Mouse (Mus musculus) neural tube, embryonic 14.5 days (tissue): ENCODE measurements at regions not wholly inside any gene's neighbourhood (a gene's known extent, or its start where the extent isn't known, plus 50 kb on each side); places are given as distances from the start of the nearest gene placed in this dataset.

Experiments used
- ATAC-seq: fragments of 200-750 bp; cut with Nextera tagmentation; 2 replicates; pipeline ENCODE4 v1.8.0; 2017; ENCODE audit warnings: low read depth, mild to moderate bottlenecking, moderate TSS enrichment, moderate library complexity
- H3K27ac ChIP-seq: fragments of 300-500 bp; sonication (generic); 2 replicates; pipeline ENCODE4 v1.5.1; 2014; ENCODE audit warnings: low read depth, mild to moderate bottlenecking, control low read depth, low read length, moderate library complexity, mixed read lengths
- H3K27me3 ChIP-seq: fragments of 300-500 bp; sonication (generic); 2 replicates; pipeline ENCODE4 v1.6.1; 2014; ENCODE audit warnings: low read length; ENCODE audit not compliant: control insufficient read depth, insufficient read depth
- H3K36me3 ChIP-seq: fragments of 300-500 bp; sonication (generic); 2 replicates; pipeline ENCODE4 v1.6.1; 2014; ENCODE audit warnings: low read length, mixed read lengths; ENCODE audit not compliant: control insufficient read depth, insufficient read depth
- H3K4me1 ChIP-seq: fragments of 300-500 bp; sonication (generic); 2 replicates; pipeline ENCODE4 v1.6.1; 2014; ENCODE audit warnings: low read length; ENCODE audit not compliant: control insufficient read depth, insufficient read depth
- H3K4me2 ChIP-seq: fragments of 300-500 bp; sonication (generic); 2 replicates; pipeline ENCODE4 v1.6.1; 2014; ENCODE audit warnings: mild to moderate bottlenecking, low read depth, low read length, control low read depth
- H3K4me3 ChIP-seq: fragments of 300-500 bp; sonication (generic); 2 replicates; pipeline ENCODE4 v1.5.1; 2014; ENCODE audit warnings: low read depth, low read length, control low read depth, mixed read lengths
- H3K9ac ChIP-seq: fragments of 300-500 bp; sonication (generic); replicated peaks from 2 replicates; pipeline ENCODE4 v1.6.1; 2014; ENCODE audit warnings: low read depth, mild to moderate bottlenecking, control low read depth, low read length, mixed read lengths
- H3K9me3 ChIP-seq: fragments of 300-500 bp; sonication (generic); 2 replicates; pipeline ENCODE4 v1.6.1; 2016; ENCODE audit warnings: low read length; ENCODE audit not compliant: control insufficient read depth
- WGBS: fragments of 180-500 bp; shearing (Covaris S2); extraction: QIAGEN DNeasy Blood & Tissue Kit; methylation state at CpG from one replicate; pipeline ENCODE4 v1.1.7; 2014; 5-methylcytosine and 5-hydroxymethylcytosine counted together

GRCm38 (mm10) chr8:12103296-12103695 is 175.3 kb upstream of the A230072I06Rik start:
- Histone ChIP-seq H3K9me3 (no peaks in the 10 kb centered on the region), H3K27ac (no peak overlapping the region), H3K27me3 (no peaks in the 10 kb centered on the region), H3K9ac (no peak overlapping the region), H3K4me2 (no peak overlapping the region), H3K4me3 (no peak overlapping the region), H3K4me1 (peaks cover 5% of the 10 kb centered on the region; the same call in 1 of the 2 replicates), H3K36me3 (no peaks in the 10 kb centered on the region)
- WGBS: 62% methylated on average over 4 of the region's 4 CpGs
- ATAC-seq: no peak

- Histone ChIP-seq H3K4me3 (no peak overlapping the region), H3K36me3 (no peaks in the 10 kb centered on the region), H3K9ac (no peak overlapping the region), H3K4me1 (peaks cover 5% of the 10 kb centered on the region; the same call in 1 of the 2 replicates), H3K27me3 (no peaks in the 10 kb centered on the region), H3K9me3 (no peaks in the 10 kb centered on the region), H3K4me2 (no peak overlapping the region), H3K27ac (no peak overlapping the region)
- WGBS: 25% methylated on average over 15 of the region's 15 CpGs
- peak; percentile 21; the same call in 1 of the 2 replicates for ATAC-seq
Measured at GRCm38 (mm10) chr8:12105106-12105901, 173.3 kb upstream of the A230072I06Rik start.

DNA sequence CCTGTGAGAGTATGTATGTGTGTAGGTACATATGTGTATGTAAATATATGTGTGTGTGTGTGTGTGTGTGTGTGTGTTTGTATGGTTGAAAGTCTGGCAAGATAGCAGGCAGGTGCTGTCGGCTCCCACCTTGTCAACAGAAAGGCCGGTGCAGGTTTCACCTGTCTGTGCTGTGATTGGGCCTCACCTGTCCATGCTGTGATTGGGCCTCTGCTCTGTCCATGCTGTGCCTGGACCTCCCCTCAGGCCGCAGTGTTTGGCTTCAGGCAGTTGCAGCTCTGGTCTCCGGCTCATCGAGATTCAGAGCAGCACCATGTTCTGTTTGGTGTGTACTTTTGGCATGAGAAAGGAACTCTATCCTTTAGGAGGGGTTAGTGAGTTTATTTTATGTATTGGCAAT is 170.0 kb upstream of the A230072I06Rik start:
- H3K27ac ChIP-seq: no peak overlapping the region
- H3K9me3 ChIP-seq: no peaks in the 10 kb centered on the region
- H3K36me3 ChIP-seq: no peaks in the 10 kb centered on the region
- H3K9ac ChIP-seq: no peak overlapping the region
- no peak overlapping the region for H3K4me3 ChIP-seq
- no peak overlapping the region for H3K4me2 ChIP-seq
- H3K4me1 ChIP-seq: peaks cover 5% of the 10 kb centered on the region; the same call in 1 of the 2 replicates
- peaks cover 2% of the 10 kb centered on the region; the same call in 1 of the 2 replicates for H3K27me3 ChIP-seq
- no peak for ATAC-seq
- 75% methylated on average over 5 of the region's 5 CpGs for WGBS

GRCm38 (mm10) chr8:12111626-12112025 is 167.0 kb upstream of the A230072I06Rik start:
- Histone ChIP-seq H3K27me3 (peaks cover 2% of the 10 kb centered on the region; the same call in 1 of the 2 replicates), H3K4me3 (no peak overlapping the region)

DNA sequence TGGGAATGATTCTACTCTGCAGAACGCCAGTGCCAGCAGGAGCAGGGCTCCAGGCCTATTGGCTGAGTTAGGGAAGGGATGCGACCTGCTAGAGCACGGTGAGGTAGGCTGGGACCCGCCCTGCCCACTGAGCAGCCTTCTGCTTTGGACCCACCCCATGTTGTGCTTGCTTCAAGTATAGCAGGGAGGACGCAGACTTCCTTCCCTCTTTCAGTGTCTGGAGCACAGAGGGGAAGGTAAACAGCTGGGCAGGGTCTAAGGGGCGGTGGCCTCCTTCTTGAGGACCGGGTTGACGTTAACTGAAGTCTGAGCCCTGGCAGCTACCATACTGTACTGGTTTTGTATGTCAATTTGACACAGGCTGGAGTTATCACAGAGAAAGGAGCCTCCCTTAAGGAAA is 165.6 kb upstream of the A230072I06Rik start:
- H3K27me3 ChIP-seq: peaks cover 2% of the 10 kb centered on the region; the same call in 1 of the 2 replicates
- ATAC-seq: no peak
- 43% methylated on average over 8 of the region's 8 CpGs for WGBS

More at GRCm38 (mm10) chr8:12111626-12112025, 167.0 kb upstream of the A230072I06Rik start:
- no peaks in the 10 kb centered on the region for H3K4me1 ChIP-seq
- no peak overlapping the region for H3K9ac ChIP-seq
- no peak for ATAC-seq
- H3K27ac ChIP-seq: no peak overlapping the region
- no peak overlapping the region for H3K4me2 ChIP-seq
- WGBS: 87% methylated on average over 10 of the region's 10 CpGs
- H3K9me3 ChIP-seq: no peaks in the 10 kb centered on the region
- no peaks in the 10 kb centered on the region for H3K36me3 ChIP-seq

DNA sequence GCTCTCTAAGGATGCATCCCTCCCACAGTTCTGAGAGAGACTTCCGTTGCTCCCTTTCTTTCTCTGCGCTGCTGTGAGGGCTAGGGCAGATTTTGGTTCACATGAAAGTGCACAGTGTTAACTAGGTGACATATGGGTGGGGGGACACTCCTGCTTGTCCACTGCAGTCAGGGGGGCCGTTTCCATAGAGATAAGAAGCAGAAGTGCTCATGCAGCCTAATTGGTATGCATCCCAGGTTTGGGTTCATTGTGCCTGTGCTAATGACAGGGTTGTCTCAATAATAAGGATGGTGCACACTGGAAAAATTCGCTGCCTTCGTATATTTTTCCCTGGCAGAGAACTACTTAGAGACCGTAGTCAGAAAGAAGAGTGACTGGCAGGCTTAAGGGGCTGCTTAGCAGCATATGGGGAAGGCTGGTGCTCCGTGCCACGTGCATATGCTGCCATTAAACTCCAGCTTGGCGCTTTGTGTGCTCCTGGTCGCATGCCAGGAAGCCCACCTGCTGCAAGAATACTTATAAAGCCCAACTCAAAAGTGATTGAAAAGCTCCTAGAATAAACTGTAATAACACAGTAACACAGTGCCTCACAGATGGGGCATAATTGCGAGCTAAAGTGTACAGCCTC is 152.1 kb upstream of the A230072I06Rik start:
- peaks cover 9% of the 10 kb centered on the region; the same call in 1 of the 2 replicates for H3K27me3 ChIP-seq
- no peak overlapping the region; the same call in 1 of the 2 replicates for H3K9ac ChIP-seq
- no peak overlapping the region for H3K4me3 ChIP-seq
- peak overlapping the region; percentile 17; the same call in 1 of the 2 replicates for H3K4me2 ChIP-seq
- no peaks in the 10 kb centered on the region for H3K9me3 ChIP-seq
- H3K36me3 ChIP-seq: no peaks in the 10 kb centered on the region
- H3K27ac ChIP-seq: peak overlapping the region; percentile 17
- WGBS: 18% methylated on average over 11 of the region's 11 CpGs
- peaks cover 24% of the 10 kb centered on the region for H3K4me1 ChIP-seq
- ATAC-seq: peak; percentile 90

More for the DNA sequence above, 165.6 kb upstream of the A230072I06Rik start:
- no peaks in the 10 kb centered on the region for H3K4me1 ChIP-seq
- no peak overlapping the region for H3K27ac ChIP-seq
- no peaks in the 10 kb centered on the region for H3K9me3 ChIP-seq
- H3K4me3 ChIP-seq: no peak overlapping the region
- H3K9ac ChIP-seq: no peak overlapping the region
- H3K36me3 ChIP-seq: no peaks in the 10 kb centered on the region
- H3K4me2 ChIP-seq: no peak overlapping the region

DNA sequence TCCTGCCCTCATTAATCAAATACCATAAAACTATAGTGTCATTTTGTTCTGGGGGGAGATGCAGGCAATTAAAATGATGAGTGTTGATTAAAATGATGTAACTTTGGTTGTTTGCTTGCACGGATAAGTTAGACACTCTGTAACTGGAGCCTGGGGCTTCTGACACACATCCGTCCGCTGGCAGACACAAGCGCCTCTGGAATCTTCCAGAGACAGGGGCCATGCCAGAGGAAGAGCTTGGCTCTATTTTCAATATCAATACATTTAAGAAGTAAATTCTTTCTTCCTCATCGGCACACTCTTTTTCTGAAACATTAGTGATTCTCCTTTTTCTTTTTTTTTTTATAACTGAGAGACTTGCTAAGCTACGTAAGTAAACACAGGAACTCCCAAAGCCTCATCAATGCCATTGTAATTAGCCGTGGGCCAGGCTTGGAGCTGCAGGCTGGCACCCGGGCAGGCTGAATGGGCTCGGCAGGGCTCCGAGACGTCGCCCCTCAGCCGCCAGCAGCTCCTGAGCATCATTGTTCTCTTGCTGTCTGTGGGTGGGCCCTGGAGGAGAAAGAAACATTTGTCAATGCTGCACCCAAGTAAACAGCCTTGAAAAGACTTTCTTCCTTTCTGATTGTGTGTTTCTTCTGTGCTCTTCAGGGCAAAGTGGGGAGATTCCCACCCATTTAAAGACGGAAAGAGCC is 151.4 kb upstream of the A230072I06Rik start:
- peak; percentile 38; the same call in 1 of the 2 replicates for ATAC-seq
- peaks cover 24% of the 10 kb centered on the region for H3K4me1 ChIP-seq
- WGBS: 7% methylated on average over 14 of the region's 14 CpGs
- no peak overlapping the region for H3K9ac ChIP-seq
- H3K9me3 ChIP-seq: no peaks in the 10 kb centered on the region
- peaks cover 9% of the 10 kb centered on the region; the same call in 1 of the 2 replicates for H3K27me3 ChIP-seq
- H3K27ac ChIP-seq: no peak overlapping the region; the same call in 1 of the 2 replicates
- no peaks in the 10 kb centered on the region for H3K36me3 ChIP-seq
- H3K4me3 ChIP-seq: no peak overlapping the region
- H3K4me2 ChIP-seq: no peak overlapping the region

DNA sequence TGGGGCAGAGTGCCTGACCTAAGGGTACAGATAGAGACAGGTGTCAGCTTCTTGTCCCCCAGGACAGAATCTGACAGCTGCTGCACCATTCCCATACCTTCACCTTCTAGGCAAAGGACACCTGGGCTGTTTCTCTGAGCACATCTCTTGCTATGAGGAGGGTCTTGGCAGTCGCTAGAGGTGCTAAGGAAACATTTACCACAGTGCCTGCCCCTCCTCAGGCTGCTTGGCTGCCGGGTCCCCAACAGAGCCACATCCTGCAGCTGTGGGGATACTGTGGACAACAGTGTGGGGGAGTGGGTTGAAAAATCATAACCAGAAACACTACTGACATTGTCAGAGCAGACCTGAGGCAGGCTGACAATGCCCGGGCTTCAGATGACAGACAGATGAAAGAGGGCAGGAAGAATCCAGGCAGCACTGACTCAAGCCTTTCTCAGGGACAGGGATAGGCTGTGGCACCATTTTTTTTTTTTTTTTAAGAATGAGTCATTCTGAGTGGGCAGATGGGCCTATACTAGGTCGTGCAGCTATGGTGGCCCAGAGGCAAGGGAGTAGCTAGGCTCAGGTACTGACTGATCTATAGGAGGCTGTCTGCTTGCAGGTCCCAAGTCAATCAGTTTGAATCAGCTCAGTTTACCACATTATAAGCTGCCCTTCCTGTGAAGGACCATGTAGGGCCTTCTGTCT is 150.7 kb upstream of the A230072I06Rik start:
- WGBS: 27% methylated on average over 4 of the region's 4 CpGs
- Histone ChIP-seq H3K36me3 (no peaks in the 10 kb centered on the region), H3K4me1 (peaks cover 24% of the 10 kb centered on the region), H3K9ac (no peak overlapping the region), H3K4me3 (no peak overlapping the region), H3K4me2 (no peak overlapping the region), H3K27me3 (peaks cover 9% of the 10 kb centered on the region; the same call in 1 of the 2 replicates), H3K9me3 (no peaks in the 10 kb centered on the region), H3K27ac (no peak overlapping the region; the same call in 1 of the 2 replicates)
- ATAC-seq: peak; percentile 36; the same call in 1 of the 2 replicates
